Mouse (Mus musculus): ENCODE data around the gene Tut1. TPM values are rescaled to one million over a fixed set of nuclear protein-coding genes. Genes with fewer than 3 reads are reported as not detected.

Tut1 gene
- polyA plus RNA-seq, 1 experiment = 24.2 TPM

GRCm38 (mm10) chr19:8984255-8984868, 30.7 kb downstream of the Tut1 start:
- H3K27me3 ChIP-seq (ENCODE audit: control insufficient read depth, insufficient read depth, insufficient read length) = no peaks in the 10 kb centered on the region
- peaks cover 20% of the 10 kb centered on the region for H3K36me3 ChIP-seq (ENCODE audit: control insufficient read depth, insufficient read depth)
- no peak overlapping the region for H3ac ChIP-seq (ENCODE audit: control insufficient read depth, insufficient read length, low read depth)
- peaks cover 70% of the 10 kb centered on the region for H3K79me2 ChIP-seq (ENCODE audit: control insufficient read depth, insufficient read depth)
- H3K79me3 ChIP-seq (ENCODE audit: low read depth) = peaks cover 13% of the 10 kb centered on the region
- no peak for TF ChIP-seq MYOD1 (IDR thresholded peaks at IDR 0.05; ENCODE audit: control insufficient read depth, insufficient read length, low read depth)
- TF ChIP-seq MAX (IDR thresholded peaks at IDR 0.05) = peak; percentile 34
- H3K4me3 ChIP-seq (ENCODE audit: insufficient read depth, poor library complexity, severe bottlenecking) = no peak overlapping the region

DNA sequence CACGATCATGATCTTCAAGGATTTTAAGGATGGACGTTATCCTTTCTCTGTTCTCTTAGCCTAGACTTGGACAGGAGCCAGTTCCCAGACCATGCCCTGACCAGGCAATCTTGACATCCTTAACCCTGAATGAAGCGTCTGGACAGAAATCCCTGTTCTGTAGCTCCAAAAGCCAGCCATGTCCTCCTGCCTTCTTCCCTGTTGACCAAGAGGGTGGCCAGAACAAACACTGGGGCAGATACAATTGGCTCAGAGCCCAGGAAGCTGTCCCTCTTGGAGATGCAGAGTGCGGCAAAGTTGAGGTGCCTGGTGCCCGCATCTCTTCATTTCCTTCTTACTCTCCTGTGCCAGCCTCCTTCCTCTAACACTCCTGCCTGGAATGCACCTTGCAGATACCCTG, 32.2 kb downstream of the Tut1 start:
- TF ChIP-seq MYOD1 (IDR thresholded peaks at IDR 0.05; ENCODE audit: control insufficient read depth, insufficient read length, low read depth) (no peak), FOSL1 (IDR thresholded peaks at IDR 0.05; ENCODE audit: insufficient read depth, low read length, poor library complexity, severe bottlenecking) (no peak), USF1 (IDR thresholded peaks at IDR 0.05; ENCODE audit: low read depth) (no peak), CTCF (IDR thresholded peaks at IDR 0.05; ENCODE audit: control insufficient read depth, insufficient read depth, insufficient read length) (no peak), MAX (IDR thresholded peaks at IDR 0.05) (no peak), MYOG (IDR thresholded peaks at IDR 0.05; ENCODE audit: control insufficient read depth, extremely low read depth, insufficient read length) (no peak), CEBPB (IDR thresholded peaks at IDR 0.05; ENCODE audit: low read depth) (no peak)
- Histone ChIP-seq H3K27me3 (ENCODE audit: control insufficient read depth, insufficient read depth, insufficient read length) (no peaks in the 10 kb centered on the region), H3K4me3 (ENCODE audit: insufficient read depth, poor library complexity, severe bottlenecking) (no peak overlapping the region), H3K79me2 (ENCODE audit: control insufficient read depth, insufficient read depth) (peaks cover 75% of the 10 kb centered on the region), H3K36me3 (ENCODE audit: control insufficient read depth, insufficient read depth) (peaks cover 5% of the 10 kb centered on the region), H3K79me3 (ENCODE audit: low read depth) (peaks cover 24% of the 10 kb centered on the region), H3ac (ENCODE audit: control insufficient read depth, insufficient read length, low read depth) (no peak overlapping the region)

- Histone ChIP-seq H3K79me2 (ENCODE audit: control insufficient read depth, insufficient read depth) (peaks cover 92% of the 10 kb centered on the region), H3K36me3 (ENCODE audit: control insufficient read depth, insufficient read depth) (peaks cover 17% of the 10 kb centered on the region), H3K79me3 (ENCODE audit: low read depth) (peaks cover 44% of the 10 kb centered on the region), H3K27me3 (ENCODE audit: control insufficient read depth, insufficient read depth, insufficient read length) (no peaks in the 10 kb centered on the region), H3ac (ENCODE audit: control insufficient read depth, insufficient read length, low read depth) (no peak overlapping the region), H3K4me3 (ENCODE audit: insufficient read depth, poor library complexity, severe bottlenecking) (no peak overlapping the region)
- TF ChIP-seq USF1 (IDR thresholded peaks at IDR 0.05; ENCODE audit: low read depth) = no peak
- no peak for TF ChIP-seq MAX (IDR thresholded peaks at IDR 0.05)
- no peak for TF ChIP-seq CEBPB (IDR thresholded peaks at IDR 0.05; ENCODE audit: low read depth)
- TF ChIP-seq MYOD1 (IDR thresholded peaks at IDR 0.05; ENCODE audit: control insufficient read depth, insufficient read length, low read depth) = no peak
- TF ChIP-seq MYOG (IDR thresholded peaks at IDR 0.05; ENCODE audit: control insufficient read depth, extremely low read depth, insufficient read length) = no peak
- TF ChIP-seq FOSL1 (IDR thresholded peaks at IDR 0.05; ENCODE audit: insufficient read depth, low read length, poor library complexity, severe bottlenecking) = no peak
- no peak for TF ChIP-seq CTCF (IDR thresholded peaks at IDR 0.05; ENCODE audit: control insufficient read depth, insufficient read depth, insufficient read length)
These were observed 34.2 kb downstream of the Tut1 start for GRCm38 (mm10) chr19:8987816-8988215.

DNA sequence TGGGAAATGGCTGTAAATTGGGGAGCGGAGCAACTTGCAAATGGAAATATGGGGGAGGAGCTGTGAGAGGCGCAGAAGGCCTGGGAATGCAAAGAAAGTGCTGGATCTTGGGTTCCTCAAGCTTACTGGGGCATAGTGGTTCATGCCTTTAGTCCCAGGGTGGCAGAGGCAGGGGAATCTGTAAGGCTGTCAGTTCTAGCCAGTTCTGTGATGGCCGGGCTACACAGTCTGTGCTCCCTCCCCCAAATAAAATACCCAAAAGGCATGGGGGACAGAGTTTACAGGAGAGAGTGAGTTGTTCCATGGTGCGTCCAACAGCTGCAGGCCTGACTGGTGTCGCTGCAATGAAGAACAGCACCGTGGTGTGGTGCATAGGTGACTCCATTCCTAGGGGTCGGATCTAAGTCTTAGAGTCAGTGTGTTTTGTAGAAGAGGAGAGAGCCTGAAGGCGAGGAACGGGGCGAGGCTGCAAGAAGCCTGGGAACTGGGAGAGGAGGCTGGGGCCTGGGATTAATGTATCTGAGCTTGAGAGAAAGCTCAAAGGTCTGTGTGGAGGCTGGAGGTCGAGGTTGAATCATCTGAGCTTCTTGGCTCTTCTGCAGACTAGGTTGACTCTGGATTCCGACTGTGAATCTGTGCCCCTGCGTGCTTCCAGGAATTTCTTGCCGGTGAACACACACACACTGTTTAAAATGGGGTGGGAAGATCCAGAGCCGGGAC, 34.9 kb downstream of the Tut1 start:
- H3K79me2 ChIP-seq (ENCODE audit: control insufficient read depth, insufficient read depth) = peaks cover 99% of the 10 kb centered on the region
- TF ChIP-seq MYOD1 (IDR thresholded peaks at IDR 0.05; ENCODE audit: control insufficient read depth, insufficient read length, low read depth) = no peak
- TF ChIP-seq CTCF (IDR thresholded peaks at IDR 0.05; ENCODE audit: control insufficient read depth, insufficient read depth, insufficient read length) = no peak
- no peak for TF ChIP-seq MAX (IDR thresholded peaks at IDR 0.05)
- TF ChIP-seq FOSL1 (IDR thresholded peaks at IDR 0.05; ENCODE audit: insufficient read depth, low read length, poor library complexity, severe bottlenecking) = no peak
- TF ChIP-seq MYOG (IDR thresholded peaks at IDR 0.05; ENCODE audit: control insufficient read depth, extremely low read depth, insufficient read length) = no peak
- TF ChIP-seq USF1 (IDR thresholded peaks at IDR 0.05; ENCODE audit: low read depth) = no peak
- TF ChIP-seq CEBPB (IDR thresholded peaks at IDR 0.05; ENCODE audit: low read depth) = no peak
- peaks cover 51% of the 10 kb centered on the region for H3K79me3 ChIP-seq (ENCODE audit: low read depth)
- H3K4me3 ChIP-seq (ENCODE audit: insufficient read depth, poor library complexity, severe bottlenecking) = peak overlapping the region; percentile 99
- peaks cover 24% of the 10 kb centered on the region for H3K36me3 ChIP-seq (ENCODE audit: control insufficient read depth, insufficient read depth)
- no peaks in the 10 kb centered on the region for H3K27me3 ChIP-seq (ENCODE audit: control insufficient read depth, insufficient read depth, insufficient read length)
- H3ac ChIP-seq (ENCODE audit: control insufficient read depth, insufficient read length, low read depth) = peak overlapping the region; percentile 60

DNA sequence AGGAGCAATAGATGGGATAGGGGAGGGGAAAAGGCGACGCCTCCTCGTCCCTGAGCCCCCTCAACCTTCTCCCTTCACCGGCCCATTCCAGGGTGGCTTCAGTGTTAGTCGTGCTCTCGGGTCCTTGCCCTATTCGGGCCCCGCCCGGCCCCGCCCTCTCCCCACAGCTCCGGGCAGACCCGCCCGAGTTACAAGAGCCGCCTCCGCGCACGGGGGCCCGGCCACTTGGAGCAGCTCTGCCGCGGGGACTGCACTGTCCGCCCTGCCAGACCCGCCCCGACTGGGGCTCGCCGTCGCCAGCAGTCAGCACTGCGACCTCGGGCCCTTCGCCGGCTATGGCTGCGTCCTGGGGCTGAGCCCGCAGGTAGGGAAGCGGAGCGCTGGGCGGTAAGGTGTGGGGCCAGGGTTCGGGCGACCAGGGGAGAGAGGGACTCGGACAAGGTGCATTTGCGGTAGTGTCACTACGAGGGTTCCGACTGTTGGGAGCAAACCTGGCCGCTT, 35.5 kb downstream of the Tut1 start, which contains the start of gene Ahnak:
TSS of gene Ahnak (plus strand) at position 219 of the 501 bp plus-strand sequence.
- peaks cover 57% of the 10 kb centered on the region for H3K79me3 ChIP-seq (ENCODE audit: low read depth)
- peaks cover 30% of the 10 kb centered on the region for H3K36me3 ChIP-seq (ENCODE audit: control insufficient read depth, insufficient read depth)
- no peak for TF ChIP-seq MYOG (IDR thresholded peaks at IDR 0.05; ENCODE audit: control insufficient read depth, extremely low read depth, insufficient read length)
- TF ChIP-seq MYOD1 (IDR thresholded peaks at IDR 0.05; ENCODE audit: control insufficient read depth, insufficient read length, low read depth) = no peak
- TF ChIP-seq USF1 (IDR thresholded peaks at IDR 0.05; ENCODE audit: low read depth) = no peak
- TF ChIP-seq CEBPB (IDR thresholded peaks at IDR 0.05; ENCODE audit: low read depth) = no peak
- no peaks in the 10 kb centered on the region for H3K27me3 ChIP-seq (ENCODE audit: control insufficient read depth, insufficient read depth, insufficient read length)
- H3ac ChIP-seq (ENCODE audit: control insufficient read depth, insufficient read length, low read depth) = peak within 1 kb of the TSS; percentile 99
- peaks cover 100% of the 10 kb centered on the region for H3K79me2 ChIP-seq (ENCODE audit: control insufficient read depth, insufficient read depth)
- peak within 1 kb of the TSS; percentile 99 for H3K4me3 ChIP-seq (ENCODE audit: insufficient read depth, poor library complexity, severe bottlenecking)
